Mouse (Mus musculus) kidney, postnatal 0 days (tissue): Measurements from ENCODE around the gene Cdk11b. TPM values are rescaled to one million over a fixed set of nuclear protein-coding genes. Genes with fewer than 3 reads are reported as not detected.

ENCODE experiments used
- ATAC-seq: fragments of 200-750 bp; cut with Nextera tagmentation; replicated peaks from 2 replicates; pipeline ENCODE4 v1.8.0; 2017; ENCODE audit warnings: low read depth, moderate number of reproducible peaks, moderate TSS enrichment, moderate library complexity; ENCODE audit not compliant: low FRiP score
- DNase-seq: peaks from one replicate; pipeline ENCODE4 v3.0.0-alpha.2; 2016; ENCODE audit warnings: low spot score
- H3K27ac ChIP-seq: fragments of 300-500 bp; sonication (generic); 2 replicates; pipeline ENCODE4 v1.5.1; 2014; ENCODE audit warnings: mild to moderate bottlenecking
- H3K27me3 ChIP-seq: fragments of 300-500 bp; sonication (generic); 2 replicates; pipeline ENCODE4 v1.6.1; 2014; ENCODE audit warnings: low read length, mixed read lengths; ENCODE audit not compliant: insufficient read depth
- H3K36me3 ChIP-seq: fragments of 300-500 bp; sonication (generic); 2 replicates; pipeline ENCODE4 v1.6.1; 2014; ENCODE audit warnings: low read length, mixed read lengths; ENCODE audit not compliant: insufficient read depth
- H3K4me1 ChIP-seq: fragments of 300-500 bp; sonication (generic); replicated peaks from 2 replicates; pipeline ENCODE4 v1.6.1; 2014; ENCODE audit warnings: antibody characterized with exemption, low read length, mixed read lengths; ENCODE audit not compliant: insufficient read depth
- H3K4me2 ChIP-seq: fragments of 300-500 bp; sonication (generic); 2 replicates; pipeline ENCODE4 v1.6.1; 2014; ENCODE audit warnings: mild to moderate bottlenecking, low read length, moderate library complexity, mixed read lengths
- H3K4me3 ChIP-seq: fragments of 300-500 bp; sonication (generic); replicated peaks from 2 replicates; pipeline ENCODE4 v1.5.1; 2014; ENCODE audit warnings: low read depth, low read length
- H3K9ac ChIP-seq: fragments of 300-500 bp; sonication (generic); 2 replicates; pipeline ENCODE4 v1.6.1; 2014; ENCODE audit warnings: low read depth, low read length
- H3K9me3 ChIP-seq: fragments of 300-500 bp; sonication (generic); replicated peaks from 2 replicates; pipeline ENCODE4 v1.6.1; 2016; ENCODE audit warnings: low read length, inconsistent platforms, mixed read lengths
- CTCF ChIP-seq: IDR thresholded peaks from 2 replicates; pipeline ENCODE4 v1.5.1; 2016; ENCODE audit warnings: antibody characterized with exemption, low read depth, mild to moderate bottlenecking, moderate library complexity
- WGBS: fragments of 180-500 bp; shearing (Covaris S2); extraction: QIAGEN DNeasy Blood & Tissue Kit; methylation state at CpG from one replicate; pipeline ENCODE4 v1.1.7; 2014; 5-methylcytosine and 5-hydroxymethylcytosine counted together
- polyA plus RNA-seq: library from polyadenylated mRNA; unstranded; fragments of >200 nt; fragmentation: Nextera tagmentation; extraction: Ambion mirVana; gene quantifications from 2 replicates; pipeline ENCODE4 v1.2.1, GENCODE M21; 2015

Cdk11b gene
- 60.0 and 65.4 TPM in 2 replicates for polyA plus RNA-seq

- ATAC-seq: peak; percentile 99
- peak within 1 kb of the TSS; percentile 86 for H3K27ac ChIP-seq
- peak within 1 kb of the TSS; percentile 89 for H3K4me3 ChIP-seq
- no peaks in the 10 kb centered on the region for H3K9me3 ChIP-seq
- H3K36me3 ChIP-seq: peaks cover 22% of the 10 kb centered on the region
- under 1% methylated on average over 84 of the region's 84 CpGs for WGBS
- peak; percentile 99 for DNase-seq
- H3K9ac ChIP-seq: peak within 1 kb of the TSS; percentile 82
- H3K4me2 ChIP-seq: peak within 1 kb of the TSS; percentile 72
- H3K27me3 ChIP-seq: no peaks in the 10 kb centered on the region
- H3K4me1 ChIP-seq: 0 out of 2 replicates have a peak, but pooled peaks cover 3% of the 10 kb centered on the region
- no peak for TF ChIP-seq CTCF
These were observed at the start of gene Cdk11b for GRCm38 (mm10) chr4:155624338-155625291. Cdk11b (plus strand) TSS chr4:155624854.

DNA sequence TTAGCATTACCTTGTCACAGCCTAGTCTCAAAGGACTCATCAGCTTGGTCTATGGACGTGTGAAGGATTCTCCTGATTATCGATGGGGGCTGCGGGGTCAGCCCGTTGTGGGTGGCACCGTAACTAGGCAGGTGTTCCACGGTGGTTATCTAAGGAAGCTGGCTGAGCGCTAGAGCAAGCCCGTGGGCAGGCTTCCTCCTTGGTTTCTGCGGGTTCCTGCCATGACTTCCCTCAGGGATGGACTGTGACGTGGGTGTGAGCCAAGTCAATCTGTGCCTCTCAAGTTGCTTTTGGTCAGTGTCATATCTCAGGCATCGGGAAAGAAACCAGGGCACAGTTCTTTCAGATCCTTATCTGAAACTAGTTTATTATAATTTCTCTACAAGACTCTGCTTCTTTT lies 49.7 kb upstream of the Cdk11b start:
- DNase-seq: no peak
- Histone ChIP-seq H3K9me3 (no peaks in the 10 kb centered on the region), H3K36me3 (peaks cover 11% of the 10 kb centered on the region), H3K9ac (no peak overlapping the region), H3K4me2 (no peak overlapping the region), H3K27me3 (no peaks in the 10 kb centered on the region), H3K4me3 (no peak overlapping the region), H3K27ac (no peak overlapping the region), H3K4me1 (no peaks in the 10 kb centered on the region)
- WGBS: 83% methylated on average over 11 of the region's 11 CpGs
- TF ChIP-seq CTCF: no peak
- ATAC-seq: no peak

DNA sequence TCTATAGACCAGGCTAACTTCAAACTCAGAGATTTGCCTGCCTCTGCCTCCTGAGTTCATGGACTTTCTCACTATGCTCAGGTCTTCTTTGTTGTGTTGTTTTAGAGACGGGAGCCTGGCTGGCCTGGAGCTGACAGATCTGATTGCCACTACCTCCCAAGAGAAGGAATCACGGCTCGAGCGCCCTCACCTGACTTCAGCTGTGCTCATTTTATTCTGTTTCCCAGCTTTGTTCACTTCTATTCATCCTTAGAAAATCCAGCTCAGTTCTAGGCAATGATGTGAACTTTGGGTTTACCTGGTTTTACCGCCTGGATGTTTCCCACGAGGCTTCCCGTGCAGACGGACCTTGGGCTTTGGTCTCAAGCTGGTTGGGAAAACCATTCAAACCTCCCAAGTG lies 49.1 kb upstream of the Cdk11b start:
- Histone ChIP-seq H3K4me1 (no peaks in the 10 kb centered on the region), H3K4me3 (no peak overlapping the region), H3K9ac (no peak overlapping the region), H3K36me3 (peaks cover 11% of the 10 kb centered on the region), H3K4me2 (no peak overlapping the region), H3K9me3 (no peaks in the 10 kb centered on the region), H3K27me3 (no peaks in the 10 kb centered on the region), H3K27ac (no peak overlapping the region)
- TF ChIP-seq CTCF: no peak
- ATAC-seq (no peak), DNase-seq (no peak)
- 90% methylated on average over 8 of the region's 8 CpGs for WGBS

GRCm38 (mm10) chr4:155577132-155577531 lies 47.5 kb upstream of the Cdk11b start:
- ATAC-seq (no peak), DNase-seq (no peak)
- no peaks in the 10 kb centered on the region for H3K27me3 ChIP-seq
- WGBS: 91% methylated on average over 9 of the region's 9 CpGs
- TF ChIP-seq CTCF: no peak
- no peaks in the 10 kb centered on the region for H3K4me1 ChIP-seq
- no peak overlapping the region for H3K27ac ChIP-seq
- no peak overlapping the region for H3K4me3 ChIP-seq
- H3K9me3 ChIP-seq: no peaks in the 10 kb centered on the region
- no peak overlapping the region for H3K9ac ChIP-seq
- H3K4me2 ChIP-seq: no peak overlapping the region
- H3K36me3 ChIP-seq: peaks cover 11% of the 10 kb centered on the region

DNA sequence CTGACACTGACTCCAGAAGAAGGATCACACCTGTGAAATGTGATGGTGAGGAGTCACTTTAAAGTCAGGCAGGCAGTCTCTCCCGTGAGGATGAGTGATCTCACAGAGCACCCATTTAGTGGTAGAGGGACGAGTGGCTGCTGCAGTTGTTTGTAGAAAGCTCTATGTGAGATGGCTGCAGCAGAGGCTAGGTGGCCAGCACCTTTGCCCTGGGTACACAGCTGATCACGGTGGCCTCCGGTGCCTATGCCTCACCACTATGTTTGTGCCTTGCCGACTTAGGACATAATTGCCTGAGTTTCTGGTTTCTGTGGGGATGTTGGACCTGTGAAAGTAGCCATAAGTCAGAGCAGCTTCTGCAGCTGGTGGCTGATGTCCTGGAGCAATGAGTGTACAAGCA lies 46.9 kb upstream of the Cdk11b start:
- ATAC-seq (no peak), DNase-seq (no peak)
- Histone ChIP-seq H3K36me3 (peaks cover 11% of the 10 kb centered on the region), H3K4me1 (no peaks in the 10 kb centered on the region), H3K9ac (no peak overlapping the region), H3K4me2 (no peak overlapping the region), H3K4me3 (no peak overlapping the region), H3K9me3 (no peaks in the 10 kb centered on the region), H3K27ac (no peak overlapping the region), H3K27me3 (no peaks in the 10 kb centered on the region)
- no peak for TF ChIP-seq CTCF
- WGBS: 83% methylated on average over 5 of the region's 5 CpGs

GRCm38 (mm10) chr4:155578336-155579125 lies 46.1 kb upstream of the Cdk11b start:
- no peak overlapping the region for H3K27ac ChIP-seq
- no peaks in the 10 kb centered on the region for H3K27me3 ChIP-seq
- no peaks in the 10 kb centered on the region for H3K4me1 ChIP-seq
- no peak for TF ChIP-seq CTCF
- no peak overlapping the region for H3K9ac ChIP-seq
- peaks cover 11% of the 10 kb centered on the region for H3K36me3 ChIP-seq
- no peaks in the 10 kb centered on the region for H3K9me3 ChIP-seq
- no peak overlapping the region for H3K4me3 ChIP-seq
- H3K4me2 ChIP-seq: no peak overlapping the region
- whole genome bisulfite sequencing: 83% methylated on average over 7 of the region's 7 CpGs
- no peak for ATAC-seq
- DNase-seq: no peak
